Mouse (Mus musculus) limb, embryonic 14.5 days (tissue): ENCODE results near the gene Atad5. TPM values are rescaled to one million over a fixed set of nuclear protein-coding genes. Genes with fewer than 3 reads are reported as not detected.

Source experiments
- ATAC-seq: fragments of 200-750 bp; cut with Nextera tagmentation; 2 replicates; pipeline ENCODE4 v1.8.0; 2017; ENCODE audit warnings: low read depth, moderate number of reproducible peaks, moderate TSS enrichment; ENCODE audit not compliant: low FRiP score
- DNase-seq: peaks from one replicate; pipeline ENCODE4 v3.0.0-alpha.2; 2015; ENCODE audit warnings: low spot score
- H3K27ac ChIP-seq: fragments of 300-500 bp; sonication (generic); replicated peaks from 2 replicates; pipeline ENCODE4 v1.5.1; 2014; ENCODE audit warnings: low read depth, mild to moderate bottlenecking, low read length, moderate library complexity, mixed read lengths
- H3K27me3 ChIP-seq: fragments of 300-500 bp; sonication (generic); 2 replicates; pipeline ENCODE4 v1.6.1; 2014; ENCODE audit warnings: low read length, mixed read lengths; ENCODE audit not compliant: control insufficient read depth, insufficient read depth
- H3K36me3 ChIP-seq: fragments of 300-500 bp; sonication (generic); 2 replicates; pipeline ENCODE4 v1.6.1; 2014; ENCODE audit warnings: mild to moderate bottlenecking, low read length, moderate library complexity, mixed read lengths; ENCODE audit not compliant: control insufficient read depth, insufficient read depth
- H3K4me1 ChIP-seq: fragments of 300-500 bp; sonication (generic); 2 replicates; pipeline ENCODE4 v1.6.1; 2014; ENCODE audit warnings: antibody characterized with exemption, low read length, mixed read lengths; ENCODE audit not compliant: control insufficient read depth, insufficient read depth
- H3K4me2 ChIP-seq: fragments of 300-500 bp; sonication (generic); replicated peaks from 2 replicates; pipeline ENCODE4 v1.6.1; 2014; ENCODE audit warnings: low read depth, mild to moderate bottlenecking, low read length, moderate library complexity; ENCODE audit not compliant: severe bottlenecking
- H3K4me3 ChIP-seq: fragments of 300-500 bp; sonication (generic); replicated peaks from 2 replicates; pipeline ENCODE4 v1.5.1; 2014; ENCODE audit warnings: low read length
- H3K9ac ChIP-seq: fragments of 300-500 bp; sonication (generic); 2 replicates; pipeline ENCODE4 v1.6.1; 2014; ENCODE audit warnings: mild to moderate bottlenecking, low read depth, low read length, moderate library complexity; ENCODE audit not compliant: severe bottlenecking
- H3K9me3 ChIP-seq: fragments of 300-500 bp; sonication (generic); 2 replicates; pipeline ENCODE4 v1.6.1; 2016; ENCODE audit warnings: low read length; ENCODE audit not compliant: control insufficient read depth
- POLR2A ChIP-seq: fragments of 200-500 bp; IDR thresholded peaks from 2 replicates; pipeline ENCODE4 v1.8.0; 2012; ENCODE audit warnings: inconsistent platforms, mild to moderate bottlenecking, moderate library complexity, borderline replicate concordance; ENCODE audit not compliant: insufficient read depth, insufficient read length; ENCODE audit errors: extremely low read depth
- WGBS: fragments of 180-500 bp; shearing (Covaris S2); extraction: QIAGEN DNeasy Blood & Tissue Kit; methylation state at CpG from one replicate; pipeline ENCODE4 v1.1.7; 2014; 5-methylcytosine and 5-hydroxymethylcytosine counted together
- polyA plus RNA-seq, 2 experiments: library from polyadenylated mRNA; depleted of rRNA in 1 of 2; stranded (reverse) in 1 of 2; unstranded in 1 of 2; fragments of >200 nt; fragmentation: Nextera tagmentation in 1 of 2; extraction: Ambion mirVana in 1 of 2; gene quantifications; 2 replicates each; pipeline versions ENCODE4 v1.2.1 to v1.2.3; 2012 to 2014

Gene Atad5
- polyA plus RNA-seq, 2 experiments = 11.1 to 13.8 TPM

DNA sequence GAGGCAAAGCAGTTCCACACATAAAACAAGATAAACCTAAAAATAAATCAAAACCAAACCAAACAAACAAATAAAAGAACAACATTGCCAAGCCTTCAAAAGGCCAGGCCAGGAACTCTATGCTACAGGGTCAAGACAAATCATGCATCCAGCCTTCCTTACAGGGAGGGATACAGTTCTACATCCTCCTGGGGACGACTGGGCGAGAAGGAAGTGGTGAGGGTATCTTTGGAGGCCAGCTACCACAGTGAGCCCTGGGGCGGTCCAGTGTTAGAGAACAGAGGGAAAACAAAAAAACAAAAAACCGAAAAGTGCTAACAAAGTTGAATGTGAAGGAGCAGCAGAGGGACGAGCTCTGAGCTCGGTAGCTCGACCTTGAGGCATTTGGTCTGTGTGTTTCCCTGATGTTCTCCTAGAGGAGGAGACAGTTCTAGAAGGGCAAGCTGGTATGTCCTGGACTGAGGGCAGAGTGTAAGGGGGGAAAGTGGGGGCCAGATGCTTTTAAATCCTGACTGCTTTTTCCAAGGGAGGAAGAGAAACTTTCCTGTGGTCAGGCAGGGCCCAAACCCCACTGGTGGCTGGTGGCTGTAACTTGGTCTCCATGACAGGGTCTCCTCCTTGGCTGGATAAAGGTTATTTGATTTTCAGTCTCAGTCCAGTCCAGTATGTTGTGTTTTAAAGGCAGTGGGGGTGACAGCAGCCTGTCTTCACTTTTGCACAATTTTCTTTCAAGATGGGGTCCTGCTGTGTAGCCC lies 74.3 kb downstream of the Atad5 start:
- Histone ChIP-seq H3K4me3 (no peak overlapping the region), H3K9ac (no peak overlapping the region), H3K27me3 (no peaks in the 10 kb centered on the region), H3K4me2 (no peak overlapping the region), H3K4me1 (no peaks in the 10 kb centered on the region), H3K36me3 (no peaks in the 10 kb centered on the region), H3K27ac (no peak overlapping the region), H3K9me3 (no peaks in the 10 kb centered on the region)
- no peak for TF ChIP-seq POLR2A
- ATAC-seq (no peak), DNase-seq (no peak)
- WGBS = 68% methylated on average over 7 of the region's 7 CpGs

GRCm38 (mm10) chr11:80164224-80164623 lies 75.0 kb downstream of the Atad5 start:
- TF ChIP-seq POLR2A = no peak
- ATAC-seq (no peak), DNase-seq (no peak)
- Histone ChIP-seq H3K27ac (no peak overlapping the region), H3K4me2 (no peak overlapping the region), H3K9ac (no peak overlapping the region), H3K4me1 (no peaks in the 10 kb centered on the region), H3K36me3 (no peaks in the 10 kb centered on the region), H3K9me3 (no peaks in the 10 kb centered on the region), H3K27me3 (no peaks in the 10 kb centered on the region), H3K4me3 (no peak overlapping the region)
- 51% methylated on average over 2 of the region's 2 CpGs for whole genome bisulfite sequencing

GRCm38 (mm10) chr11:80168121-80168520 lies 78.9 kb downstream of the Atad5 start:
- no peaks in the 10 kb centered on the region for H3K36me3 ChIP-seq
- H3K4me1 ChIP-seq = no peaks in the 10 kb centered on the region
- no peaks in the 10 kb centered on the region for H3K27me3 ChIP-seq
- TF ChIP-seq POLR2A = no peak
- no peak overlapping the region for H3K27ac ChIP-seq
- H3K9me3 ChIP-seq = no peaks in the 10 kb centered on the region
- 89% methylated on average over 9 of the region's 9 CpGs for WGBS
- ATAC-seq (no peak), DNase-seq (no peak)
- no peak overlapping the region for H3K4me2 ChIP-seq
- H3K9ac ChIP-seq = no peak overlapping the region
- H3K4me3 ChIP-seq = no peak overlapping the region

DNA sequence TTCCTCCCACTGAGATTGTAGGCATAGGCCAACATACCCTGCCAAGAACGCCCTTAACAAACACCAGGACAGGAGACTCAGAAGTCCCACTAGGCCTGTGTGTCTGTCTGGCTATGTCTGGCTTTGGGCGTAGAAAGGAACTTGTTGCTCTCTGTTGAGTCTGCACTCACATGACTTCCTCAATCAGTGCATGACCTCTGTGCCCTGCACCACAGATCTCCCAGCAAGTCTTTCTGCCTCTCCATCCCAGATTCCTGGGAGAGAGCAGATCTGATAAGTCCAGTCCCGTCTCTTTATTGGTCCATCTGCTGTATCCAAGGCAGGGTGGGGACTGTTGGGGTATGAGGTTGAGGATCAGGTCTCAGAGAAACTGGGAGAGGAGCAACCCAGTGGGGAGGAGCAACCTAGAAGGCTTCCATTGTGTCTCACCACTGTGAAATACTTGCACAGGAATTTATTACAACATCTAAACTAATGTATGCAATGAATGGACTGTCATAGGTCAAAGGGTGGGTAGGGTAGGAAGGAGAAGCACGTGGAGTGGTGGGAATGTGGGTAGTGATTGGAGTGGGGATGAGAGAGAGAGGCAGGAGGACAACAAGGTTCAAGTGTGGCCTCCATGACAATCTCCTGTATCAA lies 79.5 kb downstream of the Atad5 start:
- H3K27ac ChIP-seq = no peak overlapping the region
- H3K9ac ChIP-seq = no peak overlapping the region
- WGBS = 68% methylated on average over 4 of the region's 4 CpGs
- H3K4me3 ChIP-seq = no peak overlapping the region
- no peaks in the 10 kb centered on the region for H3K36me3 ChIP-seq
- no peaks in the 10 kb centered on the region for H3K27me3 ChIP-seq
- no peaks in the 10 kb centered on the region for H3K9me3 ChIP-seq
- ATAC-seq (no peak), DNase-seq (no peak)
- no peak overlapping the region for H3K4me2 ChIP-seq
- no peaks in the 10 kb centered on the region for H3K4me1 ChIP-seq
- TF ChIP-seq POLR2A = no peak

DNA sequence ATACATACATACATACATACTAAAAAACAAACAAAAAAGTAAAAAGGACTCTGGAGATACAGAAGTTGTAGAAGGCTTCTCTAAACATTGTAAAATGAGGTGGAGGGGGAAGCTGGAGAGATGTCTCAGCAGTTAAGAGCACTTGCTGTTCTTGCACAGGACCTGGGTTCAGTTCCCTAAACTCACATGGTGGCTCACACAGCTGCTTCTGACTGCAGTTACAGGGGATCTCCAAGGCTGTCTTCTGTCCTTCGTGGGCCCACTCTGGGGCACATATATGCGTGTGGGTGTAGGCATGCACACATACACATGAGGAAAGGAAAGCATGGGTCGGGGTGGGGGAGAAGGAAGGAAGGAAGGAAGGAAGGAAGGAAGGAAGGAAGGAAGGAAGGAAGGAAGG lies 80.4 kb downstream of the Atad5 start:
- H3K4me2 ChIP-seq = no peak overlapping the region
- no peaks in the 10 kb centered on the region for H3K4me1 ChIP-seq
- DNase-seq = no peak
- TF ChIP-seq POLR2A = no peak
- no peaks in the 10 kb centered on the region for H3K36me3 ChIP-seq
- no peak overlapping the region for H3K4me3 ChIP-seq
- no peak overlapping the region for H3K27ac ChIP-seq
- H3K9me3 ChIP-seq = no peaks in the 10 kb centered on the region
- ATAC-seq = no peak
- no peak overlapping the region for H3K9ac ChIP-seq
- H3K27me3 ChIP-seq = no peaks in the 10 kb centered on the region
- 90% methylated on average over 3 of the region's 3 CpGs for WGBS
